Mouse (Mus musculus): ENCODE data around the gene Hist1h1t.
"Not testable (repeated sequence)": the region's sequence is repeated elsewhere in the genome, so short reads cannot be mapped to it uniquely, and the experiment has no call there.

Hist1h1t gene

GRCm38 (mm10) chr13:23695514-23695913 is at the start of gene Hist1h1t:
Gene Hist1h1t, plus strand, starts transcription at chr13:23695814.
- DNase-seq = no peak

- DNase-seq = no peak
Measured at GRCm38 (mm10) chr13:23659636-23660366, 35.8 kb upstream of the Hist1h1t start.

DNA sequence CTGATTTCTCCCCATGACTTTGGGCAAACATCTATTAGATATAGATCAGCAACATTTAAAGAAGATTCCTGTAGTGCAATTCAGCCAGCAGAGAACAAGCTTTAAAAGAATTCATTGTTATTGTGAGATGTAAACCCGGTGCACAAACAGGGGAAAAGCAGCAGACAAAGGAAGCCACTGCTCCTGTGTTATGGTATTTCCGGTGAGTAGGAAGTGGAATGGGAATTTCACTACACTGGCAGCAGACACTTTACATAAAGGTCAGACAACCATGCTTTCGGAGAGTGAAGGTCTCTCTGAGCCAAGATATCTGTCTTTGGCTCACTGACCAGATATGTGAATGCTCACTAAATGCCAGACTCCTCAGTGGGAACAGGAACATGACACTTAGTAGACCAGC is 33.1 kb upstream of the Hist1h1t start:
- DNase-seq = no peak

GRCm38 (mm10) chr13:23681990-23682582 is 13.5 kb upstream of the Hist1h1t start:
- no peak for DNase-seq

GRCm38 (mm10) chr13:23682623-23682946 is 13.0 kb upstream of the Hist1h1t start:
- DNase-seq = no peak

GRCm38 (mm10) chr13:23682947-23683754 is 12.5 kb upstream of the Hist1h1t start:
- DNase-seq = not testable (repeated sequence)

DNA sequence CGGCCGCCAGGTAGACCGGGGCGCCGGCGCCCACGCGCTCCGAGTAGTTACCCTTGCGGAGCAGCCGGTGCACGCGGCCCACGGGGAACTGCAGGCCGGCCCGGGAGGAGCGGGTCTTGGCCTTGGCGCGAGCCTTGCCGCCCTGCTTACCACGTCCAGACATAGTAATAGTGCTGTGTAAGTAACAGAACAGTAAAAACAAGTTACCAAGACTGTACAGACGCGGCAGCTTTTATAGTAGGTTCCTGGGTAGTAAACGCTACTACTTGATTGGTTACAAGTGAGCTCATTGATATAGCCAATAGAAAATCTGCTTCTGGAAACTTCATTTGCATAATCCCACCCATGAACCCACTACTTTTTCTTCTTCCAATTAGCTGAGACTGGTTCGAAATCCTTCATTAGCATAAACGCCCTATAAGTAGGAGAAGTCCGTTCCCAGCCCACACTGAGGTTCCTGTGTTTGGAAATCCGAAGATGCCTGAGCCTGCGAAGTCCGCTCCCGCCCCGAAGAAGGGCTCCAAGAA is 11.8 kb upstream of the Hist1h1t start, which contains the start of the genes Hist1h2ac and Hist1h2bc:
Gene Hist1h2ac, minus strand, starts transcription at position 194 of the 527 bp plus-strand sequence.
Gene Hist1h2bc, plus strand, starts transcription at position 445 of the 527 bp plus-strand sequence.
- peak; percentile 86 for DNase-seq

GRCm38 (mm10) chr13:23684295-23684945 is 11.2 kb upstream of the Hist1h1t start:
- DNase-seq = peak; percentile 52

DNA sequence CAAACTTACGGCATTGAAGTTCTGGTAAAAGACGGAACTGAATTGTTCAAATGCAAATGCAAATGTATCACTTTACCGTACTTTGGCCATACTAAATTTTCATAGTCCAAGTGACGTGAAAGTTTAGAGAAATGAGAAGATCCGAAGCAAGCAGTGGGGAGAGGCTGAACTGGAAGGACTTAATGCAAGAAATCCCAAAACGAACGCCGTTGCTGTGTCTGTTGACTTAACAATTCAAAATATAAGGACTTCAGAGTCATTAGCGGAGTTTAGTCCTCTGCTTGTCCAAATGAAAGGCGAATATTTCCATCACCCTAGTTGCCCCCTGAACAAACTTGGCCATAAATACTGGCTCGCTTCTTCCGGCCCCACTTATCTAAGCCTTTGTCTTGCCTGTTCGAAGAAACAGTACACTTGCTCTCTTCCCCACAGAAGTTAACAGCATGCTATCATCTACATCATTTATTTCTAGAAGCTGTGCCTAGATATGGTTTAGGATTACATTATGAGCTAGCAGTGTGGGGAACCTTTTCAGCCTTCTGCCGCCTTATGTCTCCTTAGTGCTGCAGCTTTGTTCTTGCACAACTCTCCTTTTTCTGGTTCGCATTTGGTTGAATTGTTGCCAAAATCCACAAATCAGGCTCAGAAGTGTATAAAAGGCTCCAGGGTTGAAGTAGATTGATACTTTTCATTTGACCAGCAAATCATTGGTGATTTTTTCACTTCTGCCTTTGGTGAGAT is 10.3 kb upstream of the Hist1h1t start:
- DNase-seq = peak; percentile 30

GRCm38 (mm10) chr13:23685966-23686365 is 9.6 kb upstream of the Hist1h1t start:
- DNase-seq = no peak

DNA sequence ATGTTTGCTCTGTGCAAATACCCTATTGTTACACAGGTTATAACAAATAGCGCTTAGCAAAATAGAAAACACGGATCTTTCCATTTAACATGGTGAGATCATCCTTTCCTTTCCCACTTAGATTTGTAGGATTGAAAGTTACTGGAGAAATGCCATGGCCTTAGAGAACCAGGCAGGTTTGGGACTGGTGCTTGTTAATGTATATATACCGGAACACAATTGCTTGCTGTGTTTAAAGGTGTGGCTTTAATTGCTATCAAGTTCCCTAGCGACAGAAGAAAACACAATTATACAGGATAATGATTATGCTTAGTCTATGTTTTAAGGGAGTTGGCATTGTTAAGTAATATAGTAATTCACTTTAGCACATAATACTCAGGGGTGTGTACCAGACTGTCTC is 8.4 kb upstream of the Hist1h1t start:
- DNase-seq = no peak

DNA sequence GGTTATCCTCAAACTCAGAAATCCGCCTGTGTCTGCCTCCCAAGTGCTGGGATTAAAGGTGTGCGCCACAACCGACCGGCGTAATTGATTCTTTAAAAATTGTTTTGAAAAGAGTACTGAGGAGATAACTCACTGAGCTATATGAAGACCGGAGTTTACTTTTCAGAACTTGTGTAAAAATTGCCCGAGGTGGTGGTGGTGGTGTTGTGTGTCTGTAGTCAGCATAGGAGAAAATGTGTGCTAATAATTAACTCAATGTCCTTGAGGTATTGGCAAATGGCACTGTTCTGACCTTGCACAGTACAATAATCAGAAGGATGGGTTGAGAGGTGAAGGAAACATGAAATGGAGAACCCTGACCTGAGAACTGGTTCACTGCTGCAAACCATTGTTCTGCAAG is 7.7 kb upstream of the Hist1h1t start:
- DNase-seq = no peak

DNA sequence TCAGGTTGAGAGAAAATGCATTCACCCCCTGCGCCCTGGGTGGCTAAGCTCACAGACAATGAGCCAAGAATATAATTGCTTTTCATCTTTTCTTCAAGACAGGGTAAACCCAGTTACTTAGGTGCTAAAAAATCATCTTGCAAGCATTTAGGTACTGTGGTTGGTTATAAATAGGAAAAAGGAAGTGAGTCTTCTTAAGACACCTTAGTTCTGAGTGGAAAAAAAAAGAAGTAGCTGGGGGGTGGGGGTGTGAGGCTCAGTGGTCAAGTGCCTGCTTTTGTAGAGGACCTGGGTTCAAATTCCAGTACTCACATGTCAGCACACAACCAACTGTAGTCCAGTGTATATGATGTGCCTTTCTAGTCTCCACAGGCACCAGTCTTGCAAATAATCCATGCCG is 6.7 kb upstream of the Hist1h1t start:
- DNase-seq = no peak

GRCm38 (mm10) chr13:23689459-23689858 is 6.2 kb upstream of the Hist1h1t start:
- DNase-seq = no peak

GRCm38 (mm10) chr13:23693856-23694440 is 1.7 kb upstream of the Hist1h1t start:
- no peak for DNase-seq

- DNase-seq = no peak
Measured at GRCm38 (mm10) chr13:23694956-23695355, 658 bp upstream of the Hist1h1t start.

- DNase-seq = no peak
Measured at GRCm38 (mm10) chr13:23696061-23696474, 454 bp downstream of the Hist1h1t start.

DNA sequence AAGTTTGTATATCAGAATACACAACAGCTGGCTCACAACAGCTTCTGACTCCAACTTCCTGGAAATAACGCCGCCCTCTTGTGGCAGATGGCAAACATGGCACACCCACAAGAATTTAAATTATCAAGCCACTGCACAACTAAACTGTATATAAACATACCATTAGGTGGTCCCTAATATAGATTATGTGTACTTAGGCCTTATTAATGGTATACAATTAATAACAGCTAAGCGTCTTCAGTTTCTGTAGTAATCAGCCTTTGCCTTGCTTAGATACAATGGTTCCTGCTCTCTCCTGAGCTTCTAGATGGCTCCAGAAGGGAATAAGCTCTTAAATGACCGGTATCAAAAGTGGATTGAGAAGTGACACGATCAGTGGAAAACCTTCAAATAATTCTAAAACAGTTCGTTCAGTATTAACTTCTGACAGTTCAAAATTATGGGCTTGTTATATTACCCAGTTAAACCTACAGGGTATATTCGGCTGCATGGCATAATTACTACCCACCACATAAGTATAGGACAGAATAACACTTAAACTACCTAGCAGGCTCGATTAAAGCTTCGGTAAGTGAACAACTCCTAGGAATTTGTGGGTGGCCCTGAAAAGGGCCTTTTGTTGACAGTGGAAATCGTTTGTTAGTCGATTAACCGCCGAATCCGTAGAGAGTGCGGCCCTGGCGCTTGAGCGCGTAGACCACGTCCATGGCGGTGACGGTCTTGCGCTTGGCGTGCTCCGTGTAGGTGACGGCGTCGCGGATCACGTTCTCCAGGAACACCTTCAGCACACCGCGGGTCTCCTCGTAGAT is 2.1 kb downstream of the Hist1h1t start:
- DNase-seq = peak; percentile 75

- peak; percentile 100 for DNase-seq
Measured at GRCm38 (mm10) chr13:23698300-23698693, 2.7 kb downstream of the Hist1h1t start, which contains the start of gene Hist1h4c. Gene Hist1h4c, minus strand, starts transcription at chr13:23698454.

GRCm38 (mm10) chr13:23698996-23699395 is 3.4 kb downstream of the Hist1h1t start:
- DNase-seq = no peak

DNA sequence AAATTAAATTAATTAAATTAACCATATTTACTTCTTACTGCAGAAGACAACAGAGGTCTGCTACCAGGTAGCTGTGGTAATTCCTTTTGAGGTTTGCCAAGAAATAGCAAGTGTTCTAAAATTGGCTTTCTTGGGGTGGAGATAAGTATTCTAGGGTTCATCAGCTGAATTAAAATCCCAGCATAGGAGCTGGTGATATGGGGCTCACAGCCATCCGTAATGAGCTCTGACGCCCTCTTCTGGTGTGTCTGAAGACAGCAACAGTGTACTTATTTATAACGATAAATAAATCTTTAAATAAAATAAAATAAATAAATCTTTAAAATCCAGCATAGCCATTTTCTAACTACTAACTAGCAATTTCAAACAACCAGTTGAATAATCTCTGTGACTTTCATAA is 4.2 kb downstream of the Hist1h1t start:
- DNase-seq = no peak
